Mouse (Mus musculus): ENCODE measurements around the gene Plod2. TPM values are rescaled to one million over a fixed set of nuclear protein-coding genes. Genes with fewer than 3 reads are reported as not detected.

The Plod2 gene
- polyA plus RNA-seq, 2 experiments: 56.6 to 108 TPM

DNA sequence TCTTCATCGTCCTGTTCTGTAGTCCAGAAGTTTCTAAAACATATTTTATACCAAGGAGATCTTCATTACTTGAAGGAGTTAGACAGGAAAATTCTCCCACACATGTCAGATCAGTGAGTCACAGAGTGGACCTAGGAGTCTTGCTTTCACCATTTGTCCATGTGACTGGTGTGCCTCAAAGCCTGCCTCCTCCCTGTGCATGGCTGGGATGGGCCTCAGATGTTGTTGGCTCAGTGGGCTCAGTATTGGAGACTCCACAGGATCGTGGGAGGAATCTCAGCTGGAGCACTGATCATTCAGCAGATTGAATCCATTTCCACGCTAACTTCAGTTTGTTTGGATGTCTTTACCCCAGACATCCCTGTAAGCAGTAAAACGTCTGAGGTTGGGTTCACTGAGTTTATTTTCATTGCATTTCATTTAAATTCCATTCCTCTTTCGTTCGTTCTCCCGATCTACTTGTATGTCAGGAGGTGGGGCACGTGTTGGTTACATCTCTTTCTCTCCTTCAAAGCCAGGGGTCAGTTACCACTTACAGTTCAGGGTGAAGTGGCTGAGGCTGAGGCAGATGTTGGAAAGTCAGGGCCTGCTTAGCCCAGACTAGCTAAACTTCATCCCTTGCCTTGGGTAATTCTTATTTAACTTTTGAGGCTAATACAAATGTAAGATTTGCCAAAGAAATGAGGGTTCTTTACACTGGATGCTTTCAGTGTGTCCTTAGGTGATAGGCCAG is 30.5 kb downstream of the Plod2 start:
- Histone ChIP-seq H3K9ac (ENCODE audit: low read depth, low read length, severe bottlenecking) (no peak overlapping the region), H3K9me3 (ENCODE audit: control insufficient read depth, low read length) (no peaks in the 10 kb centered on the region), H3K27me3 (ENCODE audit: control insufficient read depth, insufficient read depth, low read length) (no peaks in the 10 kb centered on the region), H3K4me1 (ENCODE audit: control insufficient read depth, insufficient read depth, low read length) (peaks cover under 1% of the 10 kb centered on the region; the same call in 1 of the 2 replicates), H3K36me3 (ENCODE audit: control insufficient read depth, insufficient read depth, low read length) (no peaks in the 10 kb centered on the region), H3K27ac (replicated peaks; ENCODE audit: low read depth, low read length) (no peak overlapping the region), H3K4me2 (replicated peaks; ENCODE audit: low read depth, low read length, severe bottlenecking) (no peak overlapping the region), H3K4me3 (replicated peaks; ENCODE audit: low read length) (no peak overlapping the region)
- ATAC-seq (ENCODE audit: low FRiP score, low read depth): no peak
- 64% methylated on average over 8 of the region's 8 CpGs for WGBS
- TF ChIP-seq POLR2A (IDR thresholded peaks at IDR 0.05; ENCODE audit: borderline replicate concordance, extremely low read depth, insufficient read depth, insufficient read length): no peak
- DNase-seq (ENCODE audit: low spot score): no peak

DNA sequence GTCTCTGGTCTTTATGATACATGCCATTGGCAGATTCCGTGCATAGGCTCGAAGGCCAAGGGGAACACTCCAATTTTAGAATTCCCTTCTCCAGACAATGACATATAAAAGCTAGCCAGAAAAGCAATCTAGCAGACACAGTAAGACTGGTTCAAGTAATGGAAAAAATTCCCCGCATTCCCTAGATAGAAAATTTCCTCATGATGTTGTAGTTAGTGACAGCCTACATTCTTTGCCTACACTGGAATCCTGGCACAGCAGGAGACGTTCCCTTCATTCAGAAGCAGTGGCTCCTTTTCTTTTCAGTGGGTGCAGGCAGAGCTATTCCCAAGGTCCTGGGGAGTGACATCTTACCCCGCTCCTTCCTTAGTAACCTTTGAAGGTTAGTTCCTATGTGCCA is 41.9 kb downstream of the Plod2 start:
- H3K9me3 ChIP-seq (ENCODE audit: control insufficient read depth, low read length): no peaks in the 10 kb centered on the region
- no peak overlapping the region for H3K4me3 ChIP-seq (replicated peaks; ENCODE audit: low read length)
- WGBS: 83% methylated on average over 5 of the region's 5 CpGs
- H3K9ac ChIP-seq (ENCODE audit: low read depth, low read length, severe bottlenecking): no peak overlapping the region
- H3K4me1 ChIP-seq (ENCODE audit: control insufficient read depth, insufficient read depth, low read length): no peaks in the 10 kb centered on the region
- H3K27ac ChIP-seq (replicated peaks; ENCODE audit: low read depth, low read length): no peak overlapping the region
- ATAC-seq (ENCODE audit: low FRiP score, low read depth) (no peak), DNase-seq (ENCODE audit: low spot score) (no peak)
- peaks cover 37% of the 10 kb centered on the region for H3K36me3 ChIP-seq (ENCODE audit: control insufficient read depth, insufficient read depth, low read length)
- no peak overlapping the region for H3K4me2 ChIP-seq (replicated peaks; ENCODE audit: low read depth, low read length, severe bottlenecking)
- H3K27me3 ChIP-seq (ENCODE audit: control insufficient read depth, insufficient read depth, low read length): no peaks in the 10 kb centered on the region
- no peak for TF ChIP-seq POLR2A (IDR thresholded peaks at IDR 0.05; ENCODE audit: borderline replicate concordance, extremely low read depth, insufficient read depth, insufficient read length)

DNA sequence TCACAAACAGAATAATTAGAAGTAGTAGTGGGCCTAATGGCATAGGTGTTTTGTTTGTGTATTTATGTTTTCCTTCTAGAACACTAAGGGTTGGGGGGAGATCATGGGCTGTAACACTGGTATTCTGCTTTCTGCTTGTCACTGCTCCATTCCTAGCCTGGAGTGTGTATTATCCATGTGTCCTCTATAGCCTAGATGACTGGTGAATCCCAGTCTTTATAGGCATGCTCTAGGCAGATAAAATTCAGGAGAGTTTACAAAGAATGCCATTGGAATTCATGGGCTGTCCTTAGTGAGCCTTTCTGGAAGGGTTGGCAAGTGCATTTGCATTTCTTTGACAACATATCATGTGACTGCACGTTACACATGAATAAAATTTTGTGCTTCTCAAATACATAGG is 44.0 kb downstream of the Plod2 start:
- TF ChIP-seq POLR2A (IDR thresholded peaks at IDR 0.05; ENCODE audit: borderline replicate concordance, extremely low read depth, insufficient read depth, insufficient read length): no peak
- H3K4me2 ChIP-seq (replicated peaks; ENCODE audit: low read depth, low read length, severe bottlenecking): no peak overlapping the region
- no peak overlapping the region for H3K27ac ChIP-seq (replicated peaks; ENCODE audit: low read depth, low read length)
- H3K4me3 ChIP-seq (replicated peaks; ENCODE audit: low read length): no peak overlapping the region
- no peaks in the 10 kb centered on the region for H3K9me3 ChIP-seq (ENCODE audit: control insufficient read depth, low read length)
- no peak for ATAC-seq (ENCODE audit: low FRiP score, low read depth)
- no peaks in the 10 kb centered on the region for H3K4me1 ChIP-seq (ENCODE audit: control insufficient read depth, insufficient read depth, low read length)
- no peak overlapping the region for H3K9ac ChIP-seq (ENCODE audit: low read depth, low read length, severe bottlenecking)
- H3K36me3 ChIP-seq (ENCODE audit: control insufficient read depth, insufficient read depth, low read length): peaks cover 48% of the 10 kb centered on the region
- 80% methylated on average over 1 of the region's 1 CpGs for WGBS
- no peak for DNase-seq (ENCODE audit: low spot score)
- H3K27me3 ChIP-seq (ENCODE audit: control insufficient read depth, insufficient read depth, low read length): no peaks in the 10 kb centered on the region

DNA sequence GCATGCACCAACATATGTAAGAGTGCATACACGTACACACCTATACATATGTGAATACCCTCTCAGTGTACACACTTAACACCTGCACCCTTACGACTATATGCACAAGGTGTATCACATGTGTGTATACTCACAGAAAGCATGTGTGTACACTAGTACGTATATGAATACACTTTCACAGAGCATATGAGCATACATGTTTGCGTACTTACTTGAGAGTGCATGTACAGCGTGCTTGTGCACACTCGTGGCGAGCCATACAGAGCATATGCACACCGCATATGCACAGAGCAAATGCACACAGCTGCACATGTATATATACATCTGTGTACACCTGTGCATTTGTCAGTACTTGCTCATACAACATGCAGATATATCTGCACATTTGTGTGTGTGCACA is 45.4 kb downstream of the Plod2 start:
- H3K27ac ChIP-seq (replicated peaks; ENCODE audit: low read depth, low read length): no peak overlapping the region
- no peak for TF ChIP-seq POLR2A (IDR thresholded peaks at IDR 0.05; ENCODE audit: borderline replicate concordance, extremely low read depth, insufficient read depth, insufficient read length)
- H3K9ac ChIP-seq (ENCODE audit: low read depth, low read length, severe bottlenecking): no peak overlapping the region
- H3K36me3 ChIP-seq (ENCODE audit: control insufficient read depth, insufficient read depth, low read length): peaks cover 49% of the 10 kb centered on the region
- no peaks in the 10 kb centered on the region for H3K9me3 ChIP-seq (ENCODE audit: control insufficient read depth, low read length)
- no peaks in the 10 kb centered on the region for H3K27me3 ChIP-seq (ENCODE audit: control insufficient read depth, insufficient read depth, low read length)
- no peak overlapping the region for H3K4me3 ChIP-seq (replicated peaks; ENCODE audit: low read length)
- 0 out of 2 replicates have a peak, but pooled peaks cover 2% of the 10 kb centered on the region for H3K4me1 ChIP-seq (ENCODE audit: control insufficient read depth, insufficient read depth, low read length)
- DNase-seq (ENCODE audit: low spot score) (no peak), ATAC-seq (ENCODE audit: low FRiP score, low read depth) (no peak)
- 96% methylated on average over 8 of the region's 8 CpGs for WGBS
- H3K4me2 ChIP-seq (replicated peaks; ENCODE audit: low read depth, low read length, severe bottlenecking): no peak overlapping the region

DNA sequence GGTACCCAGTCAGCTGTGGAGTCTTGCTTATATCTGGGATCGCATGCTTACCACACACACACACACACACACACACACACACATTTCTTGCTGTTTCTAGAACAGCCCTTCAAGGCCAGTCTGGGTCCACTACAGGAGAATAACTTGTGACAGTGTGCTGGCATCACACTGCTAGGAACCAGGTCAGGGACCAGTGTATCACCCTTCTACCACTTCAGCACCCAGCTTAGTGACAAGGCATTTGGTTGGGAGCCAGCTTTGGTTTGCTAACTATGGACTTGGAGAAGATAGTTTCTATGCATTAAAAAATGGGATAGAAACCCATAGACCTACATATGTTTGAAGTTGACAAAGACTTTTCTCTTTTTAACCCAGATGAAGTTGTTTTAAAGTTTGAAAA is 46.2 kb downstream of the Plod2 start:
- H3K4me2 ChIP-seq (replicated peaks; ENCODE audit: low read depth, low read length, severe bottlenecking): no peak overlapping the region

More for the DNA sequence above, 46.2 kb downstream of the Plod2 start:
- peaks cover 54% of the 10 kb centered on the region for H3K36me3 ChIP-seq (ENCODE audit: control insufficient read depth, insufficient read depth, low read length)
- WGBS: 100% methylated on average over 1 of the region's 1 CpGs
- 0 out of 2 replicates have a peak, but pooled peaks cover 2% of the 10 kb centered on the region for H3K4me1 ChIP-seq (ENCODE audit: control insufficient read depth, insufficient read depth, low read length)
- no peak overlapping the region for H3K4me3 ChIP-seq (replicated peaks; ENCODE audit: low read length)
- H3K9me3 ChIP-seq (ENCODE audit: control insufficient read depth, low read length): no peaks in the 10 kb centered on the region
- no peaks in the 10 kb centered on the region for H3K27me3 ChIP-seq (ENCODE audit: control insufficient read depth, insufficient read depth, low read length)
- ATAC-seq (ENCODE audit: low FRiP score, low read depth) (no peak), DNase-seq (ENCODE audit: low spot score) (no peak)
- no peak overlapping the region for H3K27ac ChIP-seq (replicated peaks; ENCODE audit: low read depth, low read length)
- no peak for TF ChIP-seq POLR2A (IDR thresholded peaks at IDR 0.05; ENCODE audit: borderline replicate concordance, extremely low read depth, insufficient read depth, insufficient read length)
- H3K9ac ChIP-seq (ENCODE audit: low read depth, low read length, severe bottlenecking): no peak overlapping the region

Data from limb, embryonic 14.5 days (tissue).